Mouse (Mus musculus) hindlimb bud, embryonic 11.5 days (tissue): ENCODE results near the gene Mrc2.
A peak's percentile ranks its signal among the peaks of the same experiment; 100 is the strongest.

Experiments
- DNase-seq: peaks from one replicate; pipeline ENCODE4 v3.0.0-alpha.2; 2012; ENCODE audit warnings: low read depth, low spot score; ENCODE audit errors: extremely low spot score

Gene Mrc2

DNA sequence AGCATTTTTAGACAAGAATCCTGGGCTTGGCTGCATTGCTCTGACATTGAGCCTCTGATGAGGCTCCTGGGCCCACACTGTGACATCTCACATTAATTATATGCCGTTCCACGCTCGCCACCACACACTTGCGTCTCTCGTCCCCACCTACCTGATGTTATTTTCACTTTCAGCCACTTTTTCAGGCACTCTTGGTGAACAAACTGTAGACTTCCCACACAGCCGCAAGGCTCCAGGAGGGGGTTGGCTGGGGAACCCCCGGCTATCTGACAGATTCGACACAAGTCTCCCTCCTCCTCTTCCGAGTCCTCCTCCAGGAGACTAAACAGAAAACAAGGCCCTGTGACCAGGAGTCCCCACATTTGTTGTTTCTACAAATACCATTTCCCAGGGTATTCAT, 92.8 kb downstream of the Mrc2 start:
- DNase-seq, result no peak

DNA sequence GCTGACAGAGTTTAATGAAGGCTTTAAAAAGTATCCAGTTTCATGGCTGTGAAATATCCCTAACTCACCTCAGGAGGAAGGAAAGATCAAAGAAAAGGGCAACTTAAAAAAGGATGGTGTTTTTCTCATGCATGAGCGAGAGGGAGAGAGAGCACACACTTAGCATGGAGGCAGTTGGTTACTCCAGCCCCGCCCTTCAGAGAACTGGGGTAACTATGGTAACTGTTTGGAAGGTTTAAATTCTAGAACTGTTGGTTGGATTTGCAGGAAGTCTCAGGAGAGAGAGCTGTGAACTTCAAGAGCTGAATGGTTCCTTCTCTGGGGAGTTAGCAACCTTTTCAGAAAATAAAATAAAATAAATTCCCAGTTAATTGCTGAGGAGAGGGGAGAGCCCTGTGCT, 96.2 kb downstream of the Mrc2 start:
- peak; percentile 30 for DNase-seq

DNA sequence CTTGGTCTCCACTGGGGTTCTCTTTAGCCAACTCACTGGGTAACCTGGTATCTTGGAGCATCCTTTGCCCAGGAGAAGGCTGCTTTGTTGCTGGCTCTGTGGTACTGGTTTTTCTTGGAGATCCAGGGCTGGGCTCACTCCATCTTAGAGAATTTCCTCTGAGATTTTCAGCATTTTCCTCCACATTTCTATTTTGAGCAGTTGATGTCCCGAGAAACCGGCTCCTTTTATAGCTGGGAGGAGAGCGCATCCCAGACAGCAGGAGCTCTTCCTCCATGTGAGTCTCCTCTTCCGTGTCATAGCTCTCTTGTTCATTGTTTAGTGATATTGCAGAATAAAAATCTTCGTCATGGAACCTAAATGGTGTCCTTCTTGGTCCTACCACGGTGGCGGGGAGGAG, 97.8 kb downstream of the Mrc2 start:
- no peak for DNase-seq
